Mouse (Mus musculus) embryonic facial prominence, embryonic 15.5 days (tissue): ENCODE data around the gene Gorab. TPM values are rescaled to one million over a fixed set of nuclear protein-coding genes. Genes with fewer than 3 reads are reported as not detected.

Experiments used
- ATAC-seq: fragments of 200-750 bp; cut with Nextera tagmentation; 2 replicates; pipeline ENCODE4 v1.8.0; 2017; ENCODE audit warnings: low read depth, moderate TSS enrichment; ENCODE audit not compliant: insufficient number of reproducible peaks, low FRiP score, low TSS enrichment
- H3K27ac ChIP-seq: fragments of 300-500 bp; sonication (generic); replicated peaks from 2 replicates; pipeline ENCODE4 v1.5.1; 2015; ENCODE audit warnings: mild to moderate bottlenecking, inconsistent platforms
- H3K27me3 ChIP-seq: fragments of 300-500 bp; sonication (generic); 2 replicates; pipeline ENCODE4 v1.6.1; 2015; ENCODE audit warnings: inconsistent platforms
- H3K36me3 ChIP-seq: fragments of 300-500 bp; sonication (generic); 2 replicates; pipeline ENCODE4 v1.6.1; 2015; ENCODE audit warnings: mild to moderate bottlenecking, inconsistent platforms
- H3K4me1 ChIP-seq: fragments of 300-500 bp; sonication (generic); 2 replicates; pipeline ENCODE4 v1.6.1; 2015; ENCODE audit warnings: inconsistent platforms
- H3K4me2 ChIP-seq: fragments of 300-500 bp; sonication (generic); replicated peaks from 2 replicates; pipeline ENCODE4 v1.6.1; 2015; ENCODE audit warnings: mild to moderate bottlenecking, inconsistent platforms
- H3K4me3 ChIP-seq: fragments of 300-500 bp; sonication (generic); replicated peaks from 2 replicates; pipeline ENCODE4 v1.5.1; 2015; ENCODE audit warnings: mild to moderate bottlenecking, inconsistent platforms
- H3K9ac ChIP-seq: fragments of 300-500 bp; sonication (generic); 2 replicates; pipeline ENCODE4 v1.6.1; 2015; ENCODE audit warnings: inconsistent platforms
- H3K9me3 ChIP-seq: fragments of 300-500 bp; sonication (generic); replicated peaks from 2 replicates; pipeline ENCODE4 v1.6.1; 2016; ENCODE audit warnings: inconsistent platforms
- WGBS: fragments of 180-500 bp; shearing (Covaris S2); methylation state at CpG from one replicate; pipeline ENCODE4 v1.1.7; 2015; 5-methylcytosine and 5-hydroxymethylcytosine counted together
- polyA plus RNA-seq: library from polyadenylated mRNA; unstranded; fragments of >200 nt; fragmentation: Nextera tagmentation; extraction: Ambion mirVana; gene quantifications from 2 replicates; pipeline ENCODE4 v1.2.1, GENCODE M21; 2015

Gorab gene
- polyA plus RNA-seq = 28.6 and 30.3 TPM in 2 replicates

- WGBS = under 1% methylated on average over 28 of the region's 28 CpGs
Observed at GRCm38 (mm10) chr1:163403498-163404126, at the start of gene Gorab. TSS of gene Gorab (minus strand) at chr1:163403669.

GRCm38 (mm10) chr1:163443832-163444231, 40.4 kb upstream of the Gorab start:
- no peaks in the 10 kb centered on the region for H3K36me3 ChIP-seq
- H3K27ac ChIP-seq = no peak overlapping the region
- H3K9me3 ChIP-seq = no peaks in the 10 kb centered on the region
- no peak overlapping the region for H3K9ac ChIP-seq
- no peaks in the 10 kb centered on the region for H3K4me1 ChIP-seq
- H3K4me3 ChIP-seq = no peak overlapping the region
- no peak overlapping the region for H3K4me2 ChIP-seq
- H3K27me3 ChIP-seq = no peaks in the 10 kb centered on the region
- ATAC-seq = no peak
- 15% methylated on average over 3 of the region's 3 CpGs for WGBS

More at GRCm38 (mm10) chr1:163403498-163404126, at the start of gene Gorab:
- no peaks in the 10 kb centered on the region for H3K9me3 ChIP-seq
- no peaks in the 10 kb centered on the region for H3K27me3 ChIP-seq
- H3K36me3 ChIP-seq = no peaks in the 10 kb centered on the region
- peak within 1 kb of the TSS; percentile 90 for H3K27ac ChIP-seq
- H3K4me3 ChIP-seq = peak within 1 kb of the TSS; percentile 79
- peaks cover 16% of the 10 kb centered on the region for H3K4me1 ChIP-seq
- ATAC-seq = peak; percentile 99
- peak within 1 kb of the TSS; percentile 69 for H3K9ac ChIP-seq
- H3K4me2 ChIP-seq = peak within 1 kb of the TSS; percentile 54

GRCm38 (mm10) chr1:163439002-163439401, 35.5 kb upstream of the Gorab start:
- H3K4me3 ChIP-seq = no peak overlapping the region
- H3K36me3 ChIP-seq = no peaks in the 10 kb centered on the region
- no peak for ATAC-seq
- no peak overlapping the region for H3K4me2 ChIP-seq
- H3K4me1 ChIP-seq = no peaks in the 10 kb centered on the region
- H3K9me3 ChIP-seq = no peaks in the 10 kb centered on the region
- no peak overlapping the region for H3K9ac ChIP-seq
- no peaks in the 10 kb centered on the region for H3K27me3 ChIP-seq
- WGBS = 71% methylated on average over 2 of the region's 2 CpGs
- H3K27ac ChIP-seq = no peak overlapping the region

- Histone ChIP-seq H3K9ac (no peak overlapping the region), H3K27me3 (no peaks in the 10 kb centered on the region), H3K27ac (peak overlapping the region; percentile 59), H3K4me1 (peaks cover 12% of the 10 kb centered on the region; the same call in 1 of the 2 replicates), H3K36me3 (no peaks in the 10 kb centered on the region), H3K4me2 (no peak overlapping the region), H3K4me3 (no peak overlapping the region), H3K9me3 (no peaks in the 10 kb centered on the region)
- WGBS = 33% methylated on average over 8 of the region's 8 CpGs
- ATAC-seq = peak; percentile 86
Observed at GRCm38 (mm10) chr1:163423467-163424014, 20.1 kb upstream of the Gorab start.

- Histone ChIP-seq H3K36me3 (no peaks in the 10 kb centered on the region), H3K9ac (no peak overlapping the region), H3K4me3 (no peak overlapping the region), H3K4me2 (no peak overlapping the region), H3K27me3 (no peaks in the 10 kb centered on the region), H3K27ac (no peak overlapping the region), H3K9me3 (no peaks in the 10 kb centered on the region), H3K4me1 (no peaks in the 10 kb centered on the region)
- WGBS = 36% methylated on average over 2 of the region's 2 CpGs
- no peak for ATAC-seq
Observed at GRCm38 (mm10) chr1:163417191-163417590, 13.7 kb upstream of the Gorab start.

- H3K27me3 ChIP-seq = no peaks in the 10 kb centered on the region
- H3K4me3 ChIP-seq = no peak overlapping the region
- no peak overlapping the region for H3K9ac ChIP-seq
- H3K4me2 ChIP-seq = no peak overlapping the region
- H3K27ac ChIP-seq = no peak overlapping the region
- 56% methylated on average over 2 of the region's 2 CpGs for WGBS
- H3K36me3 ChIP-seq = no peaks in the 10 kb centered on the region
- no peaks in the 10 kb centered on the region for H3K9me3 ChIP-seq
- ATAC-seq = no peak
- no peaks in the 10 kb centered on the region for H3K4me1 ChIP-seq
Observed at GRCm38 (mm10) chr1:163414200-163414599, 10.7 kb upstream of the Gorab start.

GRCm38 (mm10) chr1:163406203-163406602, 2.7 kb upstream of the Gorab start:
- Histone ChIP-seq H3K4me3 (no peak overlapping the region), H3K27me3 (no peaks in the 10 kb centered on the region), H3K4me2 (no peak overlapping the region), H3K4me1 (peaks cover 10% of the 10 kb centered on the region), H3K9ac (no peak overlapping the region), H3K36me3 (no peaks in the 10 kb centered on the region), H3K9me3 (no peaks in the 10 kb centered on the region), H3K27ac (no peak overlapping the region)
- 78% methylated on average over 3 of the region's 3 CpGs for WGBS
- ATAC-seq = no peak

GRCm38 (mm10) chr1:163391321-163391720, 12.1 kb downstream of the Gorab start:
- H3K4me1 ChIP-seq = 0 out of 2 replicates have a peak, but pooled peaks cover 2% of the 10 kb centered on the region
- no peak for ATAC-seq

GRCm38 (mm10) chr1:163390044-163390443, 13.4 kb downstream of the Gorab start:
- H3K9ac ChIP-seq = no peak overlapping the region
- no peak overlapping the region for H3K27ac ChIP-seq
- WGBS = 71% methylated on average over 4 of the region's 4 CpGs
- ATAC-seq = no peak
- no peak overlapping the region for H3K4me3 ChIP-seq
- no peak overlapping the region for H3K4me2 ChIP-seq
- 0 out of 2 replicates have a peak, but pooled peaks cover 2% of the 10 kb centered on the region for H3K4me1 ChIP-seq
- no peaks in the 10 kb centered on the region for H3K27me3 ChIP-seq
- no peaks in the 10 kb centered on the region for H3K9me3 ChIP-seq
- peaks cover 46% of the 10 kb centered on the region for H3K36me3 ChIP-seq

More at GRCm38 (mm10) chr1:163391321-163391720, 12.1 kb downstream of the Gorab start:
- Histone ChIP-seq H3K4me3 (no peak overlapping the region), H3K27me3 (no peaks in the 10 kb centered on the region), H3K36me3 (peaks cover 36% of the 10 kb centered on the region), H3K9me3 (no peaks in the 10 kb centered on the region), H3K4me2 (no peak overlapping the region), H3K9ac (no peak overlapping the region), H3K27ac (no peak overlapping the region)
- WGBS = 38% methylated on average over 6 of the region's 6 CpGs

GRCm38 (mm10) chr1:163386196-163386595, 17.3 kb downstream of the Gorab start:
- Histone ChIP-seq H3K9me3 (no peaks in the 10 kb centered on the region), H3K9ac (no peak overlapping the region), H3K4me2 (no peak overlapping the region), H3K27me3 (no peaks in the 10 kb centered on the region), H3K27ac (no peak overlapping the region), H3K4me1 (peaks cover 8% of the 10 kb centered on the region), H3K36me3 (peaks cover 21% of the 10 kb centered on the region), H3K4me3 (no peak overlapping the region)
- no peak for ATAC-seq
- 81% methylated on average over 9 of the region's 9 CpGs for WGBS

GRCm38 (mm10) chr1:163383442-163384027, 19.9 kb downstream of the Gorab start:
- H3K4me3 ChIP-seq = no peak overlapping the region
- H3K36me3 ChIP-seq = peaks cover 21% of the 10 kb centered on the region
- H3K9ac ChIP-seq = no peak overlapping the region
- no peak for ATAC-seq
- no peak overlapping the region for H3K27ac ChIP-seq
- peaks cover 6% of the 10 kb centered on the region for H3K4me1 ChIP-seq
- H3K9me3 ChIP-seq = no peaks in the 10 kb centered on the region
- H3K4me2 ChIP-seq = no peak overlapping the region
- 15% methylated on average over 5 of the region's 5 CpGs for WGBS
- no peaks in the 10 kb centered on the region for H3K27me3 ChIP-seq
